Mouse (Mus musculus) B cell, adult 2 months (primary cell): ENCODE data around the gene Cldn13.

Source experiments
- DNase-seq, 2 experiments: peaks; one replicate each; pipeline ENCODE4 v3.0.0; 2022

The Cldn13 gene

GRCm38 (mm10) chr5:134888505-134888904 lies 26.8 kb downstream of the Cldn13 start:
- DNase-seq: no peak

GRCm38 (mm10) chr5:134887447-134888335 lies 27.6 kb downstream of the Cldn13 start:
- DNase-seq: no peak

GRCm38 (mm10) chr5:134883077-134883476 lies 32.2 kb downstream of the Cldn13 start:
- no peak for DNase-seq

GRCm38 (mm10) chr5:134876801-134877200 lies 38.5 kb downstream of the Cldn13 start:
- no peak for DNase-seq

GRCm38 (mm10) chr5:134875245-134875644 lies 40.1 kb downstream of the Cldn13 start:
- DNase-seq: no peak

- no peak for DNase-seq
Observed at GRCm38 (mm10) chr5:134873956-134874879, 41.1 kb downstream of the Cldn13 start.

- DNase-seq: no peak
Observed at GRCm38 (mm10) chr5:134873034-134873433, 42.3 kb downstream of the Cldn13 start.

GRCm38 (mm10) chr5:134872597-134872996 lies 42.7 kb downstream of the Cldn13 start:
- DNase-seq: no peak

- DNase-seq: no peak
Observed at GRCm38 (mm10) chr5:134868506-134868905, 46.8 kb downstream of the Cldn13 start.

- DNase-seq: no peak
Observed at GRCm38 (mm10) chr5:134867320-134868144, 47.8 kb downstream of the Cldn13 start.

- no peak for DNase-seq
Observed at GRCm38 (mm10) chr5:134865158-134865557, 50.2 kb downstream of the Cldn13 start.
